Mouse (Mus musculus) urinary bladder, postnatal 4 days (tissue): ENCODE measurements around the gene Lemd2.

ENCODE experiments used
- DNase-seq, 2 experiments: peaks; one replicate each; pipeline ENCODE4 v3.0.0; 2021 to 2022; ENCODE audit warnings: low spot score in 2 of 2

Gene Lemd2

DNA sequence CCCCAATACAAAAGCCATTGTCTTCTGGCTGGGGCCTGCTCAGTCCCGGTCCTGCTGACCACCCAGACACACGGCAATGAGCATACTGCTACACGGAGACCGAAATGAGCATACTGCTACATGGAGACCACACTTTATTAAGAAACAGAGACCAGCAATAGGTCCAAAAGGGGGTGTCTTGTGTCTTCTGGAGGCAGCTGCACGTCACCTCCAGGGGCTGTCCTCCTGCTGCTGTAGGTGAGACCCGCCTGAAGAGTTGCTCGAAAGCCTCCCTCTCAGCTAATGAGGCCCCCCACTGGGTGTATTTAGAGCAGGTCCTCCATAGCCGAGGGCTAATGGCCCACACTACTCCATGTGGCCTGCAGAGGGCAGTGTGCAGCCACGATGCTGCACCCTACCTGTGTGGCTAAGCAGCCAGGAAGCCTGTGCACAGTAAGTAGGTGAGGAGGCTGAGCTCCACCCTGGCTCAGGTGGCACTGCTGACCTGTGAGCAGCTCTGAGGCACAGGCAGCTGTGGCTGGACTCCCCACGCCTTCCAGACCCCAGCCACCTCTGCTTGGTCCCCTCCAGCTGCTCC is 14.5 kb downstream of the Lemd2 start:
- no peak for DNase-seq

DNA sequence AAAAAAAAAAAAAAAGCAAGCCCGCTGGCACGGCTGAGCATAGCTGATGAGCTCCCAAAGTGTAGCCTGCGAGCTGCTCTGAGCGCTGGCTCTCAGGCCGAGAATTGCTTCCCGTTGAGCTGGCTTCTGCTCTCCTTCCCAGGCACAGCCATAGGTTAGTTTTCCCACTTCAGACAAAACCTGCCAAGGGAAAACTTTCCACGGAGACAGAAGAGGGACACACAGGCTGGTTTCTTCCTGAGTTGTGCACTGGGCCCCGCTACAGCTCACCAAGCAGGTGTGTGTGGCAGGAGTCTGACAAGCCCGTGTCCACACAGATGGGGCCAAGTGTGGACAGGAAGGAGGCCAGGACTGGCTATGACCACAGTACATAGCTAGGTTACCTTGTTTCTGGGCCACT is 15.4 kb downstream of the Lemd2 start:
- no peak for DNase-seq

DNA sequence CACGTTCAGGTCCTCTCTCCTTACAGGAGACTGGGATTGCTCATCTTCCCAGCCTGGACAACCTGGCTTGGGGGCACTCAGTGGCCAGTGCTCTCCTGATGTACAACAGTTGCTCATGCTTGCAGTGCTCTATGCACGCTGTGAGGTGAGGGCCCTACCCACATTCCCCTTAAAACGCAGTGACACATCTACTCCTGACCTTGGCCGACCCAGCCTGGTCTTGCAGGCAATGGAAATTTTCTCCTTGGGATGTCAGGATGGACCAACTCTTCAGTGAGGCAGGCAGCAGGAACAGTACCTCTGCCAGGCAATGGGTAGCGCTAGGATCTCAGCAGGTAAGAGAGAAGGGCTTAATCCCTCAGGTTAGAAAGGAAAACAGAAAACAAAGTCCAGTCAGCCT is 17.2 kb downstream of the Lemd2 start:
- DNase-seq, result no peak

DNA sequence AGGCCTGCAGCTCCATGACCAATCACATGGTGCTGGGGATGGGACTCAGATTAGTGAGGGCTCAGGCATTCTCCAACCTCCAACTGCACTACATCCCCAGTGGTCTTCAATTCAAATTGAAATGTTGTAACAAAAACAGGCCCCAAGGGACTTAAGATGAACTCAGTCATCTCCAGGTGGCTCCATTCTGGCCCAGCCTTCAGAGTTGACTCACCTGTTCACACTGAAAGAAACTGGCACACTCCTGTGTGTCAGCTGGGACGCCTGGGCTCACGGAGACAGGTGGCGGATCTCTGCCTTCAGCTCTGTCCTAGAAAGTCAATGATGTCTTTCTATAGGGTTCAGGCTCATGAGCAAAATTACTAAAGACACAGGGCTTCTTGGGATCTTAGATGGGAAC is 18.2 kb downstream of the Lemd2 start:
- DNase-seq, result no peak

DNA sequence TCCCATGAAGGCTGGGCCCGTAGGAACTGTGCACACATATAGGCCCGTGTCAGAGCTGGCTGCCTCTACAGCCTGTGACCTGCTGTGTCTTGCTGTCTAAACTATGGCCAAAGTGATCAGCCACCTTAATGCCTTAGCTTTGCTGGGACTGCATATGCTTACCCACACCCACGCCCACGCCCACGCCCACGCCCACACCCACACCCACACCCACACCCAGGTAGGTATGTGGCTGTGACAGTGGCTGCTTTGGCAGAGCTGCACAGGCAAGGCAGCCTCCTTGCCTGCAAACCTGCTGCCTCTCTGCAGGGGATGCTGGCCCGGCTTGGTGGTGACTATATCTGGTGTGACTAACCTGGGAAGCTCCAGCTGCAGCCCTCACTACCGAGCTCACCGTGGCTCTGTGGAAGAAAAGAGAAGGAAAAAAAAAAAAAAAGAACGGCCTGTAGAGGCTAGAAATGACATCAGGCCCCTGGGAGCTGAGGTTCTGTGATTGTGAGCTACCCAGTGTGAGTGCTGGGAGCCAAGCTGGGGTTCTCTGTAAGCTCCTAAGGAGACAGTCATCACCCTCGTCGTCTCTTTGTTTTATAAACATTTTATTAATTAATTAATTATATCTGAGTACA is 20.5 kb downstream of the Lemd2 start:
- no peak for DNase-seq

DNA sequence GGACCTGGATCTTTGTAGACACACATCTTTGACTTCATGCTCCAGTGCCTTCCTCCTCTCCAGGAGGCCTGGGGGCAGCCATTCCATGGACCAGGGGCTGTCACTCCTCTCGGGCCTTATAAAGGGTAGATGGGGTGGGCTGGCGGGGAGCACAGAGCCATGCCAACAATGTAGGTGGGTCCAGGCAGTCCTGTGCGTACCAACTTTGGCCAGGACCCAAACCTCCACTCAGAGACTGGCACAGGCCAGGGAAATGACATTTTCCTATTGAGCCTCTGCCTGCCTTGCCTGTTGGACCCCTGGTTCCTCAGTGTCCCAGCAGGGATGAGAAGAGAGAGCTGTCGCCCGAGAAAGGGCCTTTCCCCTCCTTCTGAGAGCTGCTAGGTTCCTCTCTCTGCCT is 21.9 kb downstream of the Lemd2 start:
- no peak for DNase-seq

DNA sequence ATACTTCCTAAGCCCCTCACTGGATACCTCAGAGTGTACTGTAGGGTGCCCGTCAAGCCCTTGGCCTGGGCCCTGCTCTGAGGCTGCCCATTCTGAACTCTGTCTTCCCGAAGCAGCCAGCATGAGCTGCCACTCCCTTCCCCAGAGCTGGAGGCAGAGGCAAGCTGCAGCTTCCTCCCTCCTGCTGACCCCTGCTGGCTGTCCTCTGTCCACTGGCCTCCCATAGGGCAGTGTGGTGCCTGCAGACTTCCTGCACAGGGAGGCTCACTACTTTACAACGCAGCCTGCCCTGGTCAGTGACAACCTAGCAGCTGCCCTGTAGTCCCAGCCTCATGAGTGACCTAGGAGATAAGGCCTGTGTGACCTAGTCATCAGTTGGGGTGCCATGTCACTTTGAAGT is 22.6 kb downstream of the Lemd2 start:
- no peak for DNase-seq

DNA sequence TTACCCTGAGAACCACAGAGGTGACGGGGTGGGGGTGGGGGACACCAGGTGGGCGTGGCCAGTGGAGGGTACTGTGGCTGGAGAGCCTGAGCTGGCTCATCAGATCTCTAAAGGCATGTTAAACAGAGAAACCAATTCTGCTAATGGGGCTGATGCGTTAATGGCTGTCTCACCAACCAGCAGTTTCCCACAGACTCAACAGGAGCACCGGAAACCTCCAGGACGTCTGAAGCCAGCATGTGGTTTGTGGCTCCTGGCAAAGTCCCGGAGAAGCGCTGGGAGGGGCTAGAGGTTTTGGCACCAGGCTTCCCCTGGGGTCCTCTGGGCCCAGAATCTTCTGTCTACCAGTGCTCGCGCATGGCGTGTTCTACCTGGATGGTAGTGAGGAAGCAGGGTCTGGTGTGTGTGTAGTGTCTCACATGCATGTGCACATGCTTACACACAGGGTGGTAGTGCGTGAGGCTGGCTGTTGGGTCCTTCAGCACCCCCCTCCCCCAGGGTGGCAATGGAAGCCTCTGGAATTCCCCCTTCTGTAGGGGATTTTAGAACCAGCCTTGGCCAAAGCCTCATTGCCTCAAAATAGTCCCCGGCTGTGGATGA is 24.5 kb downstream of the Lemd2 start:
- DNase-seq, result no peak

DNA sequence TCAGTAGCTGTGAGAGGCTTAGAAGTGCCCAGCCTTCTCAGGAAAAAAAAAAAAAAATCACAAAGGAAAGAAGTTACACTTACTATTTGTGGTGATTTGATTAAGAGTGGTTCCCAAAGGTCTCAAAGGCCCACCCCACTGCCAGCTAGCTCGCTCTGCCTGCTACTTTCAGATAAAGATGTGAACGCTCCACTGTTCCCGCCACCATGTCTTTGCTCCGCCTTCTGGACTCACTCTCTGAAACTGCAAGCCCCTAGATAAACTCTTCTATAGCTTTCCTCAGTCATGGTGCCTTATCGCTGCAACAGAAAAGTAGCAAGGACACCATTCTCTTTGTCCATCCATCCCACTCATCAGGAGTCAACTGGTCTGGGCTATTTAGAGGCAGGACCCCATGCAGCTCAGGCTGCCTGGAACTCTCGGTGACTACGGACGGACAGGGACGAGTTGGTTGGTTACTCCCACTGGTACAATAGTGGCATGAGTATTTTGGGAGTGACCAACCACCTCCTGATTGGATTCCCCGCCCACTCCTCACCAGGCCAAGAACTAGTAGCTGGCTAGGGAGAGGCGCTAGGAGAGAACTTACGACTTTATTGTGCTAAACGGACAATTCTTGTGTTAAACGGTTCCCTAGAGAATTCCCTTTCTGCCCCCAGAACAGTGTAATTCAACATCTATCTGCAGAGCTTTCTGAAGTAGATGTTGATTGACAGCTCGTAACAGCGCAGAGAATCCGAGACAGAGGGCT is 25.7 kb downstream of the Lemd2 start:
- DNase-seq, result no peak

DNA sequence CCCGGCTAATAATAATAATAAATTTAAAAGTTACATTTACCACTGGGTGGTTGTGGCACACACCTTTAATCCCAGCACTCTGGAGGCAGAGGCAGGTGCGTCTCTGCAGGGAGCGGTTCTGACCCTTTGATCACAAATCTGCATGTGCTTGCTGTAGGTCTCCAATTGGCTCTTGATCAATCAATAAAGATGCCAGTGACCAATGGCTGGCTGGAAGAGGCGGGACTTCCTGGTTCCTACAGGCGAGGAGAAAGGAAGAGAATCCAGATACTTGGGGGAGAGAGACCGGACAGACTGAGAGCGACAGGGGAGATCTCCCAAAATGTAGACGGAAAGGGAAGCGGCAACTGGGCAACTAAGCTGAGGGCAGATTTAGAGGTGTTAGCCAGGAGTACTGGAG is 26.2 kb downstream of the Lemd2 start:
- no peak for DNase-seq

DNA sequence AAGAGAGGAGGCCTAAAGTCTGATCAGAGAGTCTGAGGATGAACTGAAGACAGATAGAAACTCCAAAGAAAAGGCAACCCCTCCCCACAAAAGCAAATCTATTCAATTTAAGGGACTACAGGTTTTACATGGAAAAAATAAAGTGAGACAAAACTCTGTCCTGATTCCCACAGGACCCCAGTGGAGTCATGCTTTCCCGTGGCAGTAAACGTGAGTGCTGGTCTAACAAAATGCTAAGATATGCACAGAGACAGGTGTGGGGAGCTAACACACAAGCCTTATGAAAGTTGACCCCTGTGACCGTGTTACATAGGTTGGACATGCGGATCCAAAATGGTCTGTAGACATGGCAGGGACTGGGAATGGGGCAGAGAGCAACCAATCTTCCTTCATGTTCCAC is 27.5 kb downstream of the Lemd2 start:
- DNase-seq, result no peak

DNA sequence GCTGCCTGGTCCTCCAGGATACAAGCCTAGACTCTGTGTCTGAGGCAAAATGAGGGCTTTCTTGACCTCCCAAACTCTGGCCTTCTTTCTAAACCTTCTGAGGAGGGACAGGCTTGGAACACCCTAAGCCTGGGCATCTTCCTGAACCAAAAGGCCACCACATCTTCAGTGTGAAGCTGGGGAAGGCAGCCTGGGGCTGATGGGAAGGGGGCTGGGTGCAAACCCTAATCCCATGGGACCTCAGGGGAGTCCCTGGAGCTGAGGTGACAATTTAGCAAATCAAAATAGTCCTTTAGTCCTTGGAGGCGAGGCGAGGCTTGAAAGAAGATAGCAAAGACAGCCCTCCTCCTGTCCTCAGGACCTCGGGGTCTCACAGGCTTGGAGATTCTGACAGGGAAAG is 28.0 kb downstream of the Lemd2 start:
- DNase-seq, result no peak

DNA sequence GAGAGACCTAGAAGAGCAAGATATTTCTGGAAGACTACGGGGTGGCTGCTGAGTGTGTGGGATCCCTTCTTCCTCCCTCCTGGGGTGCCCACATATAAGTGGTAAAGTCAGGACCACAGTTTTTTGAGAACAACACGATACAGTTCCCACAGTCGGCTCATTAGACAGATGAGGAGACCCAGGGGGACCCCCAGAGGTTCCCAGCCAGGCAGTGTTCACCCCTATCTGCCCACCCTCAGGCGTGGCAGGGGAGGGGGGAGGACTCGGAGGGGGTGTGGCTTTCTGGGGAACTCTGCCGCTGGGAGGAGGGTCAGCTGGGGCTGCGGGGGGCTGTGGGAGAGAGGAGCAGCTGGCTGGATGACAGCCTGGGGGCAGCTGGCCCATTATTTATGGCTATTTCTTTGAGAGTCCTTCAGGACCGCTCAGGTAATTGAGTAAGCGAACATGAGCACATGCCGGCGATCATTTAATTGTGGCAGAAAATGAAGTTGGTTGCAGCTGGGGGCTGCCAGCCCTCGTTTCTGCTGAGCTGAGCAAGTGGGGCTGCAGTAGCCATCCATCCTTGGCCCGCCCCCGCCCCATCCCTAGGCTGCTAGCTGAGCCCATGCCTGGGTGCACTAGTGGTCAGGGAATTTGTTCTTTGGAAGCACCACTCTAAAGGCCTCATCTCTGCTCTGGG is 28.9 kb downstream of the Lemd2 start:
- no peak for DNase-seq

DNA sequence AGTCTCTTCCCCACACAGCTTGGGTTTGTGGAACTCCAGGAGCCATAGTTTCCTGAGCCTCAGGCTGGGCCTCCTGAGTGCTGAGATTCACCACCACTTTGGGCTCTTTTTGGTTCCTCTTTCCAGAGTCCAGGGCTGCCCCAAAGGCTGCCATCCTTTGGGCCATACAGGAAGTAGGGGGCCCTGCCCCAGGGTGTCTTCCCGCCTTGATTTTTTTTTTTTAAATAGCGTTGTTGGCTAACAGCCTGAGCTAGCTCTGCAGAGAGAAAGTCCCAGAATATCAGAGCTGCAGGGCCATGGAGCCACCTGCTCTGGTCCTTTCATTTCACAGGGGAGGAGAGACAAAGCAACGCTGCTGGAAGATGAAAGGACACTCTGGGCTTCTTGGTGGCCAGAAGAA is 30.6 kb downstream of the Lemd2 start:
- no peak for DNase-seq

DNA sequence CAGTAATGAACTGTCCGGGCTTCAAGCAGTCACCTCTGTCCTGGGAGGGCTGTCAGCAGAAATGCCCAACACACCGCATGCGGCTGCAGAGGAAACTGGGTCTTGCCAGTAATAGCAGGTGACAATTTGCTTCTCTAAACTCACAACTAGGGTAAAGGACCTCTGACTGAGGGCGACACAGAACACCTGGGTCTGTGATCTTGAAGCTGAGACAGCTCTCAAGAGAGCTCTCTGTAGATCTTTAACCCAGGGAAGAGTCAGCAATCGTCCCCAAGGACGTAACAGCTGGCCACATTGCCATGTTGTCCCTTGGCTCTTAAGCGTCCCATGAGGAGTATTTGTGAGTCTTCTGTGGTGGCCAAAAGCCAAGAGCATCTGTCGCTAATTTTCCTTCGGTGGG is 31.8 kb downstream of the Lemd2 start:
- DNase-seq, result no peak

DNA sequence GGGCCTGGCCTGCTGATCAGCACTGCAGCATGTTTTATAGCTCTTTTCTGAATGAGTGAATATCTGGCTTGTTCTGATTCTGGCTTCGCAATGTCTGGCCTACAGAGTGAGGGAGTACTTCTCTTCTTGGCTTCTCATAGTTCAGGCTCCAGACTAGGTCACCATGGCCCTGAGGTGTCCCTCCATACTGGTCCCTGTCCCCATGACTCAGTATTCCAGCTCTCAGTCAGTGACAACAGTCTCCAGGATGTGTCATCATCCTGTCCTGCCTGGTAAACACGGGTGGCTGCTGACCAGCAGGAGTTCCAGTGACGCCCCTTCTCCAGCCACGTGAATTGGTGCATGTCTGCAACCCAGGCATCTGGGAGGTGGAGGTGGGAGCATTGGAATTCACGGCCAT is 33.1 kb downstream of the Lemd2 start:
- DNase-seq, result no peak

DNA sequence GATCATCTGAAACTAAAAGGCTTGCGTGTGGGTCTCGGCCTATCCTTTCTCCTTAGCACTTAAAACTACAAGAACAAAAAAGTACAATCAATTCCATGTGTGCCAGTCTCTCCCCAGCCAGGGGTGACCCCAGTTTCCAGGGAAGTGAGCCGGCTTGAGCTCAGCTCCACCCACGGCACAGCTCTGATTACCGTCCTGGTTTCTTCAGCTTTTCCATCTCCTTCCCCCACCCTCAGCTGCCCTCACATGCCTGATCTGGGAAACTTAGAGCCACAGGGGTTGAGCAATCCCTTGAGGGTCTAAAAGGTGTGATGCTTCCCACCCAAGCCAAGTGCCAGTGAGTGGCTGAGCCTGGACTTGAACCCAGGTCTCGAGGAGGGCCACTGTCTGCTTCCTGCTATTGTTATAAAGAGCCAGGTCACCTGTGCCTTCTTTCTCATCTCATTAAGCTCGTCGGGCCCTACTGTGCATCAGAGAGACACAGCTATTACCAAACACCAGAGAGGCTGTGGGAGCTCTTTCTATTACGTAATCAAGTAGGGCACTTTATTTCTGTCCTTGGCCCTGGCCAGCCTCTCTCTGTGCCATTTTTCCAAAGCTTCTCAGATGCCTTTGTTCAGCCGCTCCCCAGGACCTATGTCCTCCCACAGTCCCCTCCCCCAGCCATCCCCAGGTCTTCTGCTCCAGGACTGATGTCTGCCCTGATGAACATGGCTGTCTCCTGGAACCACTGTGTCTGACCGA is 34.1 kb downstream of the Lemd2 start:
- no peak for DNase-seq

DNA sequence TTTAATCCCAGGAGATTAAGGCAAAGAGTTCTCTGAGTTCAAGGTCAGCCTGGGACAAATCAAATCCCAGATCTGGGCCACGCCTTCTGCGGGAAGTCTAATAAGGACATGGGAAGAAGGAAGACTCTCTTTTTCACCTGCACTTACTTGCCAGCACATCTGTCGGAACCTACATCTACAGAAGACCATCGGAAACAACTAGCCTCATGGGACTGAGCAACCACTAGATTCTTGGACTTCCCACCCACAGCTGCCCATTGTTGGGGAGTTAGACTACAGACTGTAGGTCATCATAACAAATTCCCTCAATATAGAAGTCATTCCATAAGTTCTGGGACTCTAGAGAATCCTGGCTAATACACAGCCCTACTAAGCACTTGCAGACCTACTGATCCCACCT is 35.7 kb downstream of the Lemd2 start:
- DNase-seq, result no peak

DNA sequence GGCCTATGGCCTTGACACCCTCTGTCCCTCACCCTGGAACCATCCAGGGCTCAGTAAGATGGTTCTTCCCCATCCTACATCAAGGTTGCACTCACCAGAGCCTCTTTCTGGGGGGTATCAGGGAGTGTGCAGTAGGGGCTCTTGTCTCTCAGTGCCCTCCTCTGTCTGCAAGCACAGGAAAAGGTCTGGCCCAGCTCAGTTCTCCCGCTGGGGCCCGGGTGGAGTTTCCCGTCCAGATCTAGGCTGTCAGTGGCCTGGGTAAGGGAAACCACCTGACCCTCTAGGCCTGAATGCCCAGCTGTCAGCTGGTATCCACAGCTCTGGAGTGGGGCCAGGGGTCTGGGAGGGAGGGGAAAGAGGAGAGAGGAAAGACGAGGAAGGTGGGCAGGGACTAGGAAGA is 36.7 kb downstream of the Lemd2 start, which contains the start of gene Ip6k3:
TSS of gene Ip6k3 (minus strand) at position 251 of the 400 bp plus-strand sequence.
- no peak for DNase-seq

DNA sequence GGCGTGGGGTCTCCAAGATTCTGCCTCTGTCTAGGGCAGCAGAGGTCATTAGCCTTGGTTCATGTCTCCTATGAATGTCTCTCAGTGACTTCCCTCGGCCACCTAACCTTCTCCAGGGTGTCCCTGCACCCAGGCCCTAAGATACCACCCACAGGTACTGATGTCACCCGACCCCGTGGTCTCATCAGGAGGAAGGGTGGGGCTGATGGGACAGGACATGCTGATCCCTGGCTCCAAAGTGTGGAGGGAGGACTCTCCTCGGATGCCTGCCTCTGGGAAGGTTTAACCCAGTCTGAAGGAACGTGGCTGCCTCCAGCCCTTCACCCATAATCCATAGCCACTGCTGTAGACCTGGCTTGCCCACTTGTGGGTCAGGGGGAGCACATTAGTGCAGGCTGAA is 37.4 kb downstream of the Lemd2 start:
- no peak for DNase-seq

DNA sequence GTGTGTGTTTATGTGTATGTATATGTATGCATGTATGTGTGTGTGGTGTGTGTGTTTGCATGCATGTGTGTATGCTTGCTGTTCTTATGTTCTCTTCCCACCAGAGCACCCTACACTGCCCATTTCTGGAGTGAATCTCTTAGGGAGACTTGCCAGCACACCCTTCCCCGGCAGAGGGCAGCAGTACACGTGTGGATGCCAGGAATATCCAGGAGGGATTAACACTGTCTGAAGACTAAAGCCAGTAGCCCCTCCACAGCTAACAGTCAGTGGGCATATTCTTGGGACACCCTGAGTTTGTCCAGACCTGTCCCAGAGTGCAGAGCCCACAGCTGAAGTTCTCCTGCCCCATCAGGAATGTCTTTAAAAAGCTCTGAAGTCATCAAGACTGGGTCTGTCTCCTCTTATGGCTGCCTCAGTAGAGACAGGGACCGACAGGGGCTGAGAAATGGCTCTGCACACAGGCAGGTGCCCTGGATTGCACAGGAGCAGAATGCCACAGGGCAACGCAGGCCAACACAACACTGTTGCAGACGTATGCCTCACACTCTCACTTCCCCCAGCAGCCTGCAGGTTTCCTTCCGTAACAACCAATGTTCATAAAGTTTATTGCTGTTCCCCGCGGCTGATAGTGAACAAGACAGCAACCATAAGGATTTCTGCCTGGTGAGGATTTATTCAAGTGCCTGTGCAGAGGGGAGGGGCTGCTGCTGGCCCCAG is 39.1 kb downstream of the Lemd2 start:
- DNase-seq, result no peak
